Mouse (Mus musculus) heart, postnatal 36 days (tissue): ENCODE measurements around the gene Rhno1. TPM values are rescaled to one million over a fixed set of nuclear protein-coding genes. Genes with fewer than 3 reads are reported as not detected.

Source experiments
- total RNA-seq, 2 experiments: library from RNA; stranded (reverse); gene quantifications; 2 replicates each; pipeline ENCODE4 v1.2.3; 2021

The Rhno1 gene
- total RNA-seq, 2 experiments from 2014 or later = 10.6 to 10.7 TPM

Other genes with a start within 250 kb of the Rhno1 start
- 100 to 1,000 TPM in 1 of 2 experiments, 10 to 100 TPM in 1; 80.9 to 113 TPM for gene Tspan9, start 219.3 kb downstream of the Rhno1 start, total RNA-seq
- 1 to 10 TPM; 3.6 to 3.7 TPM for gene Tead4, start 62.1 kb downstream of the Rhno1 start, total RNA-seq
- 1 to 10 TPM; 6.4 to 7.6 TPM for gene Tulp3, start 7.1 kb downstream of the Rhno1 start, total RNA-seq
- gene Foxm1, start 56 bp upstream of the Rhno1 start, total RNA-seq = 1 to 10 TPM; 1.7 to 1.9 TPM
- gene Tex52, start 12.5 kb upstream of the Rhno1 start, total RNA-seq = not detected
- not detected for gene Gm44596, start 12.6 kb upstream of the Rhno1 start, total RNA-seq
- 1 to 10 TPM; 1.4 TPM for gene Nrip2, start 36.4 kb upstream of the Rhno1 start, total RNA-seq
- 10 to 100 TPM; 16.7 to 17.9 TPM for gene Itfg2, start 62.0 kb upstream of the Rhno1 start, total RNA-seq
- gene Fkbp4, start 75.8 kb upstream of the Rhno1 start, total RNA-seq = 100 to 1,000 TPM; 320 to 392 TPM
- 1 to 10 TPM; 1.2 to 2.2 TPM for gene Pzp, start 163.8 kb upstream of the Rhno1 start, total RNA-seq
- gene A2ml1, start 218.7 kb upstream of the Rhno1 start, total RNA-seq = not detected